Mouse (Mus musculus) gastrocnemius, postnatal 4 days (tissue): ENCODE results near the gene Evl. TPM values are rescaled to one million over a fixed set of nuclear protein-coding genes. Genes with fewer than 3 reads are reported as not detected.
"Not testable (repeated sequence)": the region's sequence is repeated elsewhere in the genome, so short reads cannot be mapped to it uniquely, and the experiment has no call there.

Source experiments
- DNase-seq, 2 experiments: peaks; one replicate each; pipeline ENCODE4 v3.0.0; 2021 to 2022; ENCODE audit warnings: low spot score in 2 of 2, mixed read lengths in 2 of 2
- total RNA-seq, 2 experiments: library from RNA; stranded (reverse); gene quantifications; 2 replicates each; pipeline ENCODE4 v1.2.3; 2021

Evl gene
- total RNA-seq, 2 experiments from 2014 or later = 77.1 to 80.7 TPM

GRCm38 (mm10) chr12:108690529-108690928, 136.0 kb downstream of the Evl start:
- DNase-seq = no peak

DNA sequence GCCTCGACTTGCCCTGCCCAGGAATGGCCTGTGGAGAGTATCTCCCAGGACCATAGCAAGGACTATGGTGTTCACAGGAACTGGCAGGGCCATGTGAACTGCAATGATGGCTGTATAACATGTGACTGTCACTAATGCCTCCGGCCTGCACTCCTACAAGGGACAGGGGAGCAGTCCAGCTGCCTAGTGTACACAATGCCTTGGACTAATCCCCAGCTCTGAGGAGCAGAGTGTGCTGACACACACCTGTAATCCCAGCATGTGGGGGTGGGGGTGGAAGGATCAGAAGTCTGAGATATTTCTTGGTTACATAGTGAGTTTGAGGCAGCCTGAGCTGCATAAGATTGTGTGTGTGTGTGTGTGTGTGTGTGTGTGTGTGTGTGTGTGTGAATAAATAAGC, 139.1 kb downstream of the Evl start:
- DNase-seq = no peak

DNA sequence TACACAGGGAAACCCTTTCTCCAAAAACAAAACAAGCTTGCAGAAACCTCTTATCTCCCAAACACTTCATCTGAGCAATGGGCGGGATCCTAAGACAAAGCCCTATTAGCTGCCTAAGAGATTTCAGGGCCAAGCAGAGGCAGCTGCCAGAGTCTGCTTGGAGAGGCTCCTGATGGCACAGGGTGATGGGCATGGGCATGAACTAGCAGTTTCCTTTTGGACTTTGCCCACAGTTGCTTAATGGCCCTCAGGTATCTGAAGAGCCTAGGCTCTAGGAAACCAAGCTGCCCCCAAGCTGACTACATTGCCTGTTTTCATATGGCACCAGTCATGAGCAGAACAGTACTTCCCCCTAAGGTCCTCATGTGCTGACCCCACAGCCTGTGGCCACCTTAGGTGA, 139.7 kb downstream of the Evl start:
- no peak for DNase-seq

GRCm38 (mm10) chr12:108698697-108699471, 144.4 kb downstream of the Evl start:
- no peak for DNase-seq

DNA sequence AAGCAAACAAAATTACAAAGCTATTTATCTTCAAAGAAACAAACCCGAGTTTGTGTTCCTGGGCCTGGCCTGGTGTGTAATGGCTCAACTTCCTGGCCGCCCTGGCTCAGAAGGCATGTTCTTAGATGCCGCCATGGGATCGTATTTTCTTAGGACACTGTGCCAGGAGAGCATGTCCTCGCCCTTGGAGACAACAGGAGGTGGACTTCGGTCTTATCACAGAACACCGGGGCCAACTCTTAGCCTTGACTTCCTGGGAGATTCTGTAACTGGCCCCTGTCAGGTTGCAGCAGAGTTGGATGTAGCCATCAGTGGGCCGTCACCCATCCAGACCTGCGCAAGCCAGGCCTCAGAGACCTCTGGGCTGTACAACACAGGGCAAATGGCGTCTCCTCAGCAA, 145.1 kb downstream of the Evl start:
- no peak for DNase-seq

DNA sequence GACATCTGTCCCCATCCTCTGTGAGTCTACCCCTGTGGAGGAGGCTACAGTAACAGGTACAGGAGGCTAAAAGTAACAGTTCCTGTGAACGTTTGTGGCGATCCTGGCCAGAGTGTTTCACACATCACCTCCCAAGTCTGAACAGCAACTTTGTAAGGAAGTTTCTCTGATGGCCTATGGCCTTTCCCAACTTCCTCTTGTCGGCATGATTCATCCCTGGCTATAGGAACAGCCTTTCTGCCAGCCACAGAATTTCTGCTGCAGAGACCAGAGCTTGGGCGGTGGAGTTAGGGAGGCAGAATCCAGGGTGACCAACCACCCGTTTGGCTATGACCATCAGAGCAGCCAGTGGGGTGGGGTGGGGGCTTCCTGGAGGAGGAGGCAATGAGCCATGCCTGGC, 145.5 kb downstream of the Evl start:
- no peak for DNase-seq

DNA sequence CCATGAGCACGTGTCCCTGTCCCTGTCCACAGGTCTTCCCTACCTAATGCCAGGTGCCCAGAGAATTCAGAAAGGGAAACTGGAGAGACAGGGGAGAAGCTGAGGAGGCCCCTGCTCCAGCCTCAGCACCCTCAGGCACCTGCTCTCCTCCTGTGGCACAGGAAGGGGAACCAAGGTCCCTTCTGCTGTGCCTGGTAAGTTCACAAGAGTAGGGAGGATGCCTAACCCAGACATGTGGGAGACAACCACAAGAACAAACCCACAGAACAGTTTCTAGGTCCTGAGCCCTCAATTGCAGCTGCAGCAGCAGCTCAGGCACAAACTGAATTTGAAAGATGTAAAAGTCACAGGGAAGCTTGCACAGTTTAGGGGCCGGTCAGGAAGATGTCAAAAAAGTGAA, 146.7 kb downstream of the Evl start:
- no peak for DNase-seq

DNA sequence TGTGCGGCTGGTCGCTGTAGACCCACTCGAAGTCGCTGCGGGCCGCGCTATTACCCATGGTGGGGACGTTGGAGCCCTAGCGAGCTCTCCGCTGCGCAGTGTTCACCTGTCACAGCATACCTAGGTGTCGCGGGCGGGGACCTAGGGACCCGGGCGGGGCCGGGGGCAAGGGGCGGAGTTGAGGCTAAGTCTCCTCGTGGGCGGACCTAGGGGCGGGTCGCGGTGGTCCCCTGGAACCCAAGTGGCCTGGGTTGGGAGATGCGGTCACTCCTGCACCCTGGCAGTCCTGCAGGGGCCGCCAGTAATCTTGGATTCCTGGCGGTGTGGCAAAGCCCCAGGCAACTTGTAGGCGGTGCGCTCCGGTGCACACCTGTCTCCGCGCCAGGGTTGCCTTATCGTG, 147.7 kb downstream of the Evl start, which contains the start of gene Degs2:
Gene Degs2 (minus strand): TSS at position 131 of the 400 bp plus-strand sequence.
- DNase-seq = no peak

- no peak for DNase-seq
These were observed 151.0 kb downstream of the Evl start for GRCm38 (mm10) chr12:108705486-108705885.

DNA sequence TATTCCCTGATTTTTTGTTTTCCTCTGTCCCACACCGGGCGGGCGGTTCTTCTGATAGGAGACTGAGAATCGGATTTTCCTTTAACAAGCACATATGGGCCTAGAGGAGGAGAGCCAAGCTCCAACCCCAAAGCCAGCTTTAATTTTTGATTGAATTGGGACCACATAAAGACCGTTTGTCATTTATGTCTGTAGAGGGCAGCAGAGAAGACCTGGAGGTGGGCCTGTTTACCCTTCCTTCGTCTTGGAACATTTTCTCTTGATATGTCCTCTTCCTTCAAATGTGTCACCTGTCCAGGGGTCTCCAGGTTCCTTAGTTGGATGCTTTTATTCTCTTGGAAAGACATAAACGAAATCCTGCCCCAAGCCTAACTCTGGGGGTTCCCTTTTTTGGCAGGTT, 151.6 kb downstream of the Evl start:
- peak in 1 of 2 experiments; percentile 2 for DNase-seq

- no peak for DNase-seq
These were observed 154.9 kb downstream of the Evl start for GRCm38 (mm10) chr12:108709386-108709785.

DNA sequence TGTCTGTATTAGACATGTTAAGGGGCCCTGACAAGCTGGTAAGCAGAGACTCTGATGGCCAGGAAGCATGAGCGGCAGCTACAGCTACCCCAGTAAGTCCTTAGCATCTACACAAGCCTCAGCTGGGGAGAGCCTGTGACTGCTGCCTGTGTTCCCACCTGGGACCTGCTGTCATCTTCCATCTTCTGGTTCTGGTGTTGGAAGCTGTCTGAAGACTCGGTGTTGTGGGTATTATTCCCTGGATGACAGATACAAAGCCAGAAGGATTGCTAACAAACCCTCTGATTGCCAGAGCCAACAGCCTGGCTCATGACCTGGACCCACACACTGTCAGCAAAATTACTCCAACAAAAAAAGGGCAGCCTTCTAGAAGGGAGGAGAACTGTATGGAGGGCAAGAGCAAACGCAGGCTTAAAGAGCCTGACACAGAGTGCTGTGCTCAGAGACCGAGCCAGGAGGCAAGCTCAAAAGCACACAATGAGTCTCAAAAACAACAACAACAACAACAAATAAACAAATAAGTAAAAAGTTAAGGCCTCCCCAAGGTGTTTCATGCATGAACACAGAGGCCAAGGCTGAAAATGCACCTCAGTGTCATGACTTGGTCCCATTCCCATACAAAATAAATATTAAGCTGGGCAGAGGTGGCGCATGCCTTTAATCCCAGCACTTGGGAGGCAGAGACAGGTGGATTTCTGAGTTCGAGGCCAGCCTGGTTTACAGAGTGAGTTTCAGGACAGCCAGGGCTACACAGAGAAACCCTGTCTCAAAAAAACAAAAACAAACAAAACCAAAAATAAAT, 155.6 kb downstream of the Evl start:
- DNase-seq = no peak

DNA sequence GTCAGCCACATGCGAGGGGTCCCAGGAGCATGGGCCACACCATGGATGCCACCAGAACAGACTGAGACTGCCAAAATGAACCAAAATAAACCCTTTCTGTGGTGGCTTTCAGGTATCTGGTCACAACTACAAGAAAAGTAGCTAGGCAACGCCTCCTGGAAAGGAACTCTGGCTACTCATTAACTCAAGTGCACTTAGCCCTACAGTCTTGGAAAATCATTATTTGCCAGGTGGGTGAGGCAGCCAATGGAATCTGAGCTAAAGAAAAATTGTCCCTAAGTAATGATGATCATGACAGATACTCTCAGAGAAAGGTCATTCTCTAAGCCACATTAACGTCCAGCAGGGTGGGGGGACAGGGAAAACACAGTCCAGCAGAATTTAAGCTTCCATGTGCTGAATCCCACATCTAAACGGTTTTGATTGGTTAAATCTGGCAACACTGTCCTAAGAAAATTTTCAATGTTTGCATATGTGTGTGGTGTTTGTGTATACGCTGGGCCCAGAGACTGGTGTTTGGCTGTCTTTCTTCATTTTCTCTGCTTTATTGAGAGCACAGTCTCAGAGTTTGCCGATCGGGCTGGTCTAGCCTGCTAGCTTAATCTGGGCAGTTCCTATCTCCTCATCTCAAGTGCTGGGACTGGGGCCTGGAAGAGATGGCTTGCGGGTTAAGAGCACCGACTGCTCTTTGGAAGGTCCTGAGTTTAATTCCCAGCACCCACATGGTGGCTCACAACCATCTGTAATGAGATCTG, 156.5 kb downstream of the Evl start:
- DNase-seq = no peak

DNA sequence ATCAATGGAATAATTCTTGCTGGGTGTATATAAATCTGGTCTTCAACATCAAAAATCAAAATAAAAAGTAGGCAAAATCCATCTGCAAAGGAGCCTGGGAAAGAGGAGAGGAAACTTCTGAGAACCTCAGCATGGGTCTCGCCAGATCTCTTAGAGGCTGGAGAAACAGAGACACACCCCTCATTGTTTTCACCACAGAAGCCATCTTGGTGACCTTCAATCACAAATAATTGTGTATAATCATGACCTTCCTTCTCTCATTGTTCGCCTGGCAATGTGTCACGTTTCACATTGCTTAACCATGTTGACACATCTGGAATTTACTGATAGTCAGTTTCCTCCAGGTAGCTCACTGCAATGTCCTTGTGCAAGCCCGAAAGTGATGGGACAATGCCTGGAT, 158.0 kb downstream of the Evl start:
- DNase-seq = no peak

DNA sequence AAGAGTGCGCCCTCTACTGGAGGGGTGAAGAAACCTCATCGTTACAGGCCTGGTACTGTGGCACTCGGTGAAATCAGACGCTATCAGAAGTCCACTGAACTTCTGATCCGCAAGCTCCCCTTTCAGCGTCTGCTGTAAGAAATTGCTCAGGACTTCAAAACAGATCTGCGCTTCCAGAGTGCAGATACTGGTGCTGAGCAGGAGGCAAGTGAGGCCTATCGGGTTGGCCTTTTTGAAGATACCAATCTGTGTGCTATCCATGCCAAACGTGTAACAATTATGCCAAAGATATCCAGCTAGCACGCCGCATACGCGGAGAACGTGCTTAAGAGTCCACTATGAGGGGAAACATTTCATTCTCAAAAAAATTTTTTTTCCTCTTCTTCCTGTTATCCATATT, 159.5 kb downstream of the Evl start:
- DNase-seq = not testable (repeated sequence)

DNA sequence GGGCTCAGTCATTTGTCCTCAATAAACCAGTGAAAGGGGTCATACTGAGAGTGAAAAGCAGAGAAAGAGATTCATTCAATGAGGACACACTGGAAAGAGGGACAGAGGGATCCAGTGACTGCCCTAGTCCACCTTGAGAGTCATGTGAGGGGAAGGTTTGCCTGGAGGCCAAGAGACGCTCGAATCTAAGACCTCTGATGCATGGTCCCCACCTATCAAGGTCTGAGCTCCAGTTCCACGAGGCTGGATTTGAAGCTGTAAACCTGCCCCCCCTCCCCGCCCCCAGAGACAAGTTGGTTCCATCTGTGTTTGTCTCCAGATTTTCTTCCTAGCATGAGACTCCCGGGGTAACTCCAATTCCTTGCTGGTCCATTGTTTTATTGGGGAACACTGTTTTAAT, 161.3 kb downstream of the Evl start:
- no peak for DNase-seq

DNA sequence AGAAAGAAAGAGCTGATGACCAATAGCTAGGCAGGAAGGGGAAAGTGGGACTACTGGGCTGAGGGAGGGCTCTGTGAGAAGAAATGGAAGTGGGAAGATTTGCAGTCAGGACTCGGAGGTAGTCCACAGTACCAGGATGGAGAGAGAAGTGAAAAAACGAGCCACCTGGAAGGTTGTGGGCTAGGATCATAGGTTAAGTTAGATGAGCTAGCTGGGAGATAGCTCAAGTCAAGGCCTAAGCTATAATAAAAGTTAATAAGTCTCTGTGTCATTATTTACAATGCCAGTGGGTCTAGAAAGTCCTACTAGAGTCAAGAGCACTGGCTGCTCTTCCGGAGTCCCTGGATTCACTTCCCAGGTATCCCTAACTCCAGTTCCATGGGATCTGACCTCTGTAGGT, 164.0 kb downstream of the Evl start:
- DNase-seq = no peak

- no peak for DNase-seq
These were observed 167.9 kb downstream of the Evl start for GRCm38 (mm10) chr12:108722464-108722863.

GRCm38 (mm10) chr12:108723841-108724240, 169.3 kb downstream of the Evl start:
- no peak for DNase-seq

DNA sequence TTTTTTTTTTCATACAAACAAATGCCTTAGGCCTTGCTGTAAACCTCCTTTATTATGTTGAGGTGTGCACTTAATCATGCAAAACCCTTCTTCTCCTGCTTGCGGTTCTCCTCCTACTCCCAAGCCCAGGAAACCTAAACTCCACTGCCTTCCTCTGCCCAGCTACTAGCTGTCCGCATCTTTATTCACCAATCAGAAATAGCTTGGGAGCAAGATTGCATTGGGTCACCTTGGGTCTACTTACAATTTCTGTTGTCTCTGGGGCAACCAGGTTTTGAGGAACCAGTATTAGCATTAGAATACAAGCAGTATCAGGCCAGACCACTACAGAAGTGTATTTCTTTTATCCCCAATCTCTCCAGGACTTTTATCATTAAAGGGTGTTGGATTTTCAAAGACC, 179.9 kb downstream of the Evl start:
- DNase-seq = no peak

DNA sequence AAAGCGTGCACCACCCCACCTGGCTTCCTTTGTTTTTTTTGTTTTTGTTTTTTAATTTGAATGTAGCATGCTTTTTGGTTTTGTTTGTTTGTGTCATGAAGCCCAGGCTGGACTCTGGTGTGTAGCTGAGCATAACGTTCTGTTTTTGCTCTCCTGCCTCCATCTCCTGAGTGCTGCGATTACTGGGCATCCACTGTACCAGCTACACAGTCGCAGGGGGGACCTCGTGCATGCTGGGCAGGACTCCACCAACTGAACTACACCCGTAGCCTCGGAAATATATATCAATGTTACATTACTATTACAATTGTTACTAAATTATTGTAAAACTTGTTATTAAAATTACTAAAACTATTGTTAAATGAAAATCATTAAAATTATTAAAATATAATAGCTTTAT, 183.3 kb downstream of the Evl start:
- no peak for DNase-seq
